Mouse (Mus musculus) adrenal gland, adult 18-20 months (tissue): Measurements from ENCODE around the gene Mtmr4. TPM values are rescaled to one million over a fixed set of nuclear protein-coding genes. Genes with fewer than 3 reads are reported as not detected.
A peak's percentile ranks its signal among the peaks of the same experiment; 100 is the strongest.

Experiments
- DNase-seq, 2 experiments: peaks; one replicate each; pipeline ENCODE4 v3.0.0; 2021 to 2022; ENCODE audit warnings: low spot score in 2 of 2
- total RNA-seq, 2 experiments: library from RNA; stranded (reverse); gene quantifications; 1 replicate in 1 of 2; 2 replicates in 1 of 2; pipeline ENCODE4 v1.2.3; 2021

Gene Mtmr4
- total RNA-seq, 2 experiments from 2014 or later, result 25.6 to 29.7 TPM

- no peak for DNase-seq
These were observed 10.6 kb upstream of the Mtmr4 start for GRCm38 (mm10) chr11:87581161-87581865.

GRCm38 (mm10) chr11:87581933-87582710 is 9.8 kb upstream of the Mtmr4 start:
- DNase-seq, result no peak

GRCm38 (mm10) chr11:87583291-87584034 is 8.5 kb upstream of the Mtmr4 start:
- DNase-seq, result no peak

- no peak for DNase-seq
These were observed 7.1 kb upstream of the Mtmr4 start for GRCm38 (mm10) chr11:87584711-87585505.

GRCm38 (mm10) chr11:87587211-87587874 is 4.6 kb upstream of the Mtmr4 start:
- no peak for DNase-seq

GRCm38 (mm10) chr11:87589605-87590004 is 2.4 kb upstream of the Mtmr4 start:
- DNase-seq, result no peak

GRCm38 (mm10) chr11:87590841-87591525 is 979 bp upstream of the Mtmr4 start:
- DNase-seq, result peak; percentile 33 to 50

- DNase-seq, result no peak
These were observed 363 bp downstream of the Mtmr4 start for GRCm38 (mm10) chr11:87592354-87592695.

GRCm38 (mm10) chr11:87592713-87593598 is 994 bp downstream of the Mtmr4 start:
- DNase-seq, result no peak

GRCm38 (mm10) chr11:87595327-87595841 is 3.4 kb downstream of the Mtmr4 start:
- peak; percentile 79 to 81 for DNase-seq

GRCm38 (mm10) chr11:87595976-87596375 is 4.0 kb downstream of the Mtmr4 start:
- no peak for DNase-seq

- DNase-seq, result no peak
These were observed 4.5 kb downstream of the Mtmr4 start for GRCm38 (mm10) chr11:87596492-87596891.

- no peak for DNase-seq
These were observed 5.1 kb downstream of the Mtmr4 start for GRCm38 (mm10) chr11:87597061-87597460.

GRCm38 (mm10) chr11:87599395-87600089 is 7.6 kb downstream of the Mtmr4 start:
- DNase-seq, result no peak

- DNase-seq, result no peak
These were observed 8.4 kb downstream of the Mtmr4 start for GRCm38 (mm10) chr11:87600322-87600853.

- no peak for DNase-seq
These were observed 10.3 kb downstream of the Mtmr4 start for GRCm38 (mm10) chr11:87602234-87602633.

- no peak for DNase-seq
These were observed 11.6 kb downstream of the Mtmr4 start for GRCm38 (mm10) chr11:87603571-87603970.

GRCm38 (mm10) chr11:87609264-87609663 is 17.3 kb downstream of the Mtmr4 start:
- DNase-seq, result no peak
